Comparison of ENCODE assay signal across 8 mouse cellular contexts in the genomic region with DNA sequence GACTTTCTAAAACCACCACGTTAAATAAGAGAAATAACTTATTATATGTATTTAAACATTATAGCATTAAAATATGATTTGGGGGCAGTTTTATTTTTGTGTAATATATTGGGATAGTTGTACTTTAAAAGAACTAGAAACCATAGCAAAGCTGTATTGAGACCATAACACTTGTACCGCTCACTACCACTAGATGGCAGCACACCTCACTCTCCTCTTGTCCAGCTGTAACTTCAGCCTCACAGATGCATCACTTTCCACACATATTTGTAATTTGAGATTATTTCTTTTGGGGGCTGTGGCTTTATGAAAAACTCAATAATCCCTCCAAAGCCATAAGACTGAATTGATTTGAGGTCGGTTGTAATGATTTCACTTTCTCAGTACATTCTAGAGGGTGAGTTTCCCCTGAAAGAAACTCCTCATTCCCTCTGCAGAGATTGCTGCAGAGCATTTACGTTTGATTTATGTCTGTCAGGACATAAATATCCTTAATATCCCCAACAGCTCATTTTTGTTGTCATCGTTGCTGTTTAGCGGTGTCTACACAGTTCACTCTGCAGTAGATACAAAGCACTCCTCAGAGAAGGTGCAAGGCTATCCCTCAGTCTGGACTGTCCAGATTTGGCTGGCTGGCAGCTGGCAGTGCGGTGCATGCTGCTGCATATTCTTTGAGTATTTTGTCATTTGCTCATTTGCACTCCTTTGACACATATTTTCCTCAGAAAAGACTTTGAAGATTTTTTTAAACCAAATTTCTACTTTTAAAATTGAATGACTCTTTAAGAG.
A peak's percentile ranks its signal among the peaks of the same experiment; 100 is the strongest.
DNase-seq lines count a peak whose midpoint lies in the region; ATAC-seq and TF ChIP-seq lines count a peak whose summit lies in the region.

No protein-coding gene starts in this region.

- TF ChIP-seq CTCF in liver, postnatal 0 days (IDR thresholded peaks at IDR 0.05; ENCODE audit: low read depth) = peak; percentile 83

- H3K9me3 ChIP-seq in liver, postnatal 0 days (ENCODE audit: low read length) = no peaks in the 10 kb centered on the region
- no peaks in the 10 kb centered on the region for H3K9me3 ChIP-seq in neural tube, embryonic 15.5 days (replicated peaks)

- no peak overlapping the region for H3K4me2 ChIP-seq in liver, postnatal 0 days (ENCODE audit: low read depth, low read length)
- no peak overlapping the region for H3K4me2 ChIP-seq in neural tube, embryonic 15.5 days

- H3K4me3 ChIP-seq in liver, postnatal 0 days (ENCODE audit: low read depth, low read length) = no peak overlapping the region
- no peak overlapping the region for H3K4me3 ChIP-seq in neural tube, embryonic 15.5 days (replicated peaks)

- H3K4me1 ChIP-seq in liver, postnatal 0 days (ENCODE audit: insufficient read depth) = no peaks in the 10 kb centered on the region
- no peaks in the 10 kb centered on the region for H3K4me1 ChIP-seq in neural tube, embryonic 15.5 days

- H3K27me3 ChIP-seq in liver, postnatal 0 days (ENCODE audit: insufficient read depth, low read length) = no peaks in the 10 kb centered on the region
- H3K27me3 ChIP-seq in neural tube, embryonic 15.5 days (replicated peaks) = no peaks in the 10 kb centered on the region

- no peak overlapping the region for H3K9ac ChIP-seq in liver, postnatal 0 days (replicated peaks)
- no peak overlapping the region for H3K9ac ChIP-seq in neural tube, embryonic 15.5 days (replicated peaks)

- TF ChIP-seq EP300 in liver, postnatal 0 days (IDR thresholded peaks at IDR 0.05; ENCODE audit: low read depth) = no peak

- no peak overlapping the region for H3K27ac ChIP-seq in liver, postnatal 0 days (ENCODE audit: low read depth)
- H3K27ac ChIP-seq in neural tube, embryonic 15.5 days (replicated peaks) = no peak overlapping the region

- WGBS in liver, postnatal 0 days (ENCODE audit: insufficient replicate concordance) = 36% methylated on average over 7 of the region's 7 CpGs
- WGBS in neural tube, embryonic 15.5 days = 38% methylated on average over 7 of the region's 7 CpGs

- peak; percentile 48 for DNase-seq in ES-CJ7 (ENCODE audit: low read depth, low spot score)
- peak; percentile 83 for DNase-seq in adipocyte (ENCODE audit: low spot score)
- DNase-seq in embryo, embryonic 10 days (ENCODE audit: low spot score) = peak; percentile 84
- peak; percentile 29 to 85 for DNase-seq in kidney, postnatal 36 days
- DNase-seq in liver, postnatal 0 days = peak; percentile 55
- peak; percentile 7 for DNase-seq in yolk sac, embryonic 10.5 days (ENCODE audit: low spot score)

- H3K36me3 ChIP-seq in liver, postnatal 0 days (replicated peaks; ENCODE audit: insufficient read depth, low read length) = no peaks in the 10 kb centered on the region
- H3K36me3 ChIP-seq in neural tube, embryonic 15.5 days = no peaks in the 10 kb centered on the region

- ATAC-seq in granulocyte monocyte progenitor cell, adult 5-6 weeks (replicated peaks; ENCODE audit: poor library complexity, severe bottlenecking) = peak; percentile 83
- no peak for ATAC-seq in liver, postnatal 0 days
- ATAC-seq in neural tube, embryonic 15.5 days (ENCODE audit: low FRiP score) = peak; percentile 85

Comparison
In these comparisons a context has a peak if more than half of its experiments do, and no peak if none do; other contexts are left out.
1. DNase-seq: peak in every context shown above with its lines; median percentile 84 in embryo, embryonic 10 days; 83 in adipocyte; 57 in kidney, postnatal 36 days; 55 in liver, postnatal 0 days; 48 in ES-CJ7; 7 in yolk sac, embryonic 10.5 days.